Mouse (Mus musculus) liver, adult 2 months (tissue): ENCODE results near the gene Uckl1.
A peak's percentile ranks its signal among the peaks of the same experiment; 100 is the strongest.

ENCODE experiments used
- CTCF ChIP-seq: fragments of 200-500 bp; IDR thresholded peaks from 2 replicates; pipeline ENCODE4 v1.5.1; 2011; ENCODE audit warnings: low read depth, low read length, control low read depth
- POLR2A ChIP-seq: fragments of 200-500 bp; IDR thresholded peaks from 2 replicates; pipeline ENCODE4 v1.6.1; 2011; ENCODE audit warnings: low read length, control low read depth; ENCODE audit not compliant: insufficient read depth; ENCODE audit errors: extremely low read depth

DNA sequence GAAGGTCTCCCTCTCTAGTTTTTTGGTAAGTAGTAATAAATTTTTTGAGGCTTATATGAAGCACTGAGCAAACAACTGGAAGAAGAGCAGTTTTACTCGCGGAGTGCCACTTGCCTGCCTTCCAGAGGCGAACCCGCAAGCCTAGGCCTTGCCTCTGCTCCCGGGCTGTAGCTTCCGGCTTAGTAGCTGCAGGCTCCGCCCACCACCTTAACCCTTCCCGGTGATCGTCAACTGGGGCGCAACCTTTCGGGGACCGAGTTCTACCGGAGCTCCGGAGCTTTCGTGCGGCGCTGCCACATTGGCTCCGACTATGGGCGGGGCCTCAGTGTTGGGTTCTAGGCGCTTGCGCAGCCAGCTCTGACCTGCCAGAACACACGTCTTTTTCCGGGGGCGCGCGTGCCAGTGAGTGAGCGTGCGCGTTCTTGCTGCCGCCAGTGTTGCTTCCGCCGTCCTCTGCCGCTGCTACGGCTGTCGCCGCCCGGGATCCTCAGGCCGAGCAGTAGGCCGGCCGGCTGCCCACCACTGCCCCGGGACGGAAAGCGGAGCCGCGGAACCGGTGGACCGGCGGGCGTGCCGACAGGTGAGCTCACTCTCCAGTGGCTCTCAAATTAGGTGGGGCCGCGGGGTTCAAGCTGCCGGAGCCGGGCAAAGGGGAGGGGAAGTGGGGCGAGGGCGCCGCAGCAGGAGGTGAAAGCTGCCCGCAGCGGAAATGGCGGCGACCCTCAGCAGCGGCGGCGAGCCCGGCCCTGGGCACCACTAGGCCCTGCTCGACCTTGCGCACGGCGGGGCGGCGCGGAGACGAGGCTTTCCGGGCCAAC is 64.4 kb downstream of the Uckl1 start, which contains the start of gene Dnajc5:
- TF ChIP-seq POLR2A (peak; percentile 76), CTCF (no peak)
